Mouse (Mus musculus) hindbrain, embryonic 12.5 days (tissue): Measurements from ENCODE around the gene Cd9. TPM values are rescaled to one million over a fixed set of nuclear protein-coding genes. Genes with fewer than 3 reads are reported as not detected.
A peak's percentile ranks its signal among the peaks of the same experiment; 100 is the strongest.

Experiments
- ATAC-seq: fragments of 200-750 bp; cut with Nextera tagmentation; 2 replicates; pipeline ENCODE4 v1.8.0; 2017; ENCODE audit warnings: moderate TSS enrichment; ENCODE audit not compliant: low FRiP score
- H3K27ac ChIP-seq: fragments of 300-500 bp; sonication (generic); 2 replicates; pipeline ENCODE4 v1.5.1; 2016; ENCODE audit warnings: mild to moderate bottlenecking
- H3K27me3 ChIP-seq: fragments of 300-500 bp; sonication (generic); 2 replicates; pipeline ENCODE4 v1.6.1; 2016; ENCODE audit warnings: mild to moderate bottlenecking
- H3K36me3 ChIP-seq: fragments of 300-500 bp; sonication (generic); 2 replicates; pipeline ENCODE4 v1.6.1; 2016; ENCODE audit warnings: mild to moderate bottlenecking
- H3K4me1 ChIP-seq: fragments of 300-500 bp; sonication (generic); 2 replicates; pipeline ENCODE4 v1.6.1; 2016
- H3K4me2 ChIP-seq: fragments of 300-500 bp; sonication (generic); replicated peaks from 2 replicates; pipeline ENCODE4 v1.6.1; 2016; ENCODE audit warnings: mild to moderate bottlenecking
- H3K4me3 ChIP-seq: fragments of 300-500 bp; sonication (generic); 2 replicates; pipeline ENCODE4 v1.5.1; 2016; ENCODE audit warnings: mild to moderate bottlenecking
- H3K9ac ChIP-seq: fragments of 300-500 bp; sonication (generic); 2 replicates; pipeline ENCODE4 v1.6.1; 2016; ENCODE audit warnings: mild to moderate bottlenecking, moderate library complexity
- H3K9me3 ChIP-seq: fragments of 300-500 bp; sonication (generic); replicated peaks from 2 replicates; pipeline ENCODE4 v1.6.1; 2016; ENCODE audit warnings: mild to moderate bottlenecking
- WGBS: fragments of 180-500 bp; shearing (Covaris S2); methylation state at CpG from one replicate; pipeline ENCODE4 v1.1.7; 2016; 5-methylcytosine and 5-hydroxymethylcytosine counted together
- polyA plus RNA-seq: library from polyadenylated mRNA; unstranded; fragments of >200 nt; fragmentation: Nextera tagmentation; extraction: Ambion mirVana; gene quantifications from 2 replicates; pipeline ENCODE4 v1.2.1, GENCODE M21; 2016

Gene Cd9
- polyA plus RNA-seq, 1 experiment from 2014 or later, result 54.1 TPM

GRCm38 (mm10) chr6:125426383-125427360 lies 67.9 kb downstream of the Cd9 start:
- Histone ChIP-seq H3K4me3 (peak overlapping the region; percentile 42), H3K27ac (0 out of 2 replicates have a peak overlapping the region, but pooled peaks have one; percentile 44)
- WGBS, result 3% methylated on average over 24 of the region's 25 CpGs

GRCm38 (mm10) chr6:125425205-125426090 lies 69.1 kb downstream of the Cd9 start:
- Histone ChIP-seq H3K36me3 (no peaks in the 10 kb centered on the region), H3K27me3 (no peaks in the 10 kb centered on the region; the same call in 1 of the 2 replicates), H3K4me2 (no peak overlapping the region), H3K9me3 (no peaks in the 10 kb centered on the region), H3K4me1 (peaks cover 18% of the 10 kb centered on the region), H3K4me3 (no peak overlapping the region), H3K9ac (no peak overlapping the region), H3K27ac (no peak overlapping the region)
- 55% methylated on average over 15 of the region's 15 CpGs for WGBS
- ATAC-seq, result no peak

More at GRCm38 (mm10) chr6:125426383-125427360, 67.9 kb downstream of the Cd9 start:
- Histone ChIP-seq H3K9me3 (no peaks in the 10 kb centered on the region), H3K4me1 (peaks cover 20% of the 10 kb centered on the region), H3K27me3 (no peaks in the 10 kb centered on the region), H3K4me2 (peak overlapping the region; percentile 78), H3K9ac (peak overlapping the region; percentile 65), H3K36me3 (no peaks in the 10 kb centered on the region)
- peak; percentile 90 for ATAC-seq

DNA sequence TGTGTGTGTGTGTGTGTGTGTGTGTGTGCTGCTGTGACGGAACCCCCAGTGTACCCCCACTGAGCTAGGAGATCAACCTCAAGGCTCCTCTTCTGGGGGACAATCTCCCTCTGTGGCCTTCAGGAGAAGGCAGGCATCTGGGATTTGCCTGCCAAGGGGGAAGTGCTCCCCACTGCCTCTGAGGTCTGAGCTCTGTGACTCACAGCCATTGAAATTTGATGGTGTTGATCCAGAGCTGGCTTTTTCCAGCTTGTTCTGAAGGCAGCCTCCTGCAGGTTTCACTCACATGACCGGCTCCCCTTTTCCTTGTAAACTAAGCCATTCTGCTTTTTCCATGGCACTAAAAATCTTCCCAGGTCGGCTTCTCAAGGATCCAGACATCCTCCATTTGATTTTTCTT lies 70.4 kb downstream of the Cd9 start:
- H3K9ac ChIP-seq, result no peak overlapping the region
- no peak overlapping the region for H3K4me2 ChIP-seq
- no peaks in the 10 kb centered on the region for H3K36me3 ChIP-seq
- H3K27ac ChIP-seq, result no peak overlapping the region
- no peaks in the 10 kb centered on the region for H3K9me3 ChIP-seq
- H3K4me1 ChIP-seq, result peaks cover 16% of the 10 kb centered on the region
- H3K27me3 ChIP-seq, result no peaks in the 10 kb centered on the region; the same call in 1 of the 2 replicates
- no peak for ATAC-seq
- 56% methylated on average over 3 of the region's 3 CpGs for WGBS
- H3K4me3 ChIP-seq, result no peak overlapping the region

GRCm38 (mm10) chr6:125423507-125423906 lies 71.1 kb downstream of the Cd9 start:
- Histone ChIP-seq H3K4me1 (peaks cover 16% of the 10 kb centered on the region), H3K36me3 (no peaks in the 10 kb centered on the region), H3K27ac (no peak overlapping the region), H3K9me3 (no peaks in the 10 kb centered on the region), H3K27me3 (no peaks in the 10 kb centered on the region; the same call in 1 of the 2 replicates), H3K9ac (no peak overlapping the region), H3K4me3 (no peak overlapping the region), H3K4me2 (no peak overlapping the region)
- WGBS, result 35% methylated on average over 13 of the region's 13 CpGs
- no peak for ATAC-seq

GRCm38 (mm10) chr6:125423099-125423498 lies 71.5 kb downstream of the Cd9 start:
- WGBS, result 44% methylated on average over 3 of the region's 3 CpGs
- H3K4me1 ChIP-seq, result peaks cover 16% of the 10 kb centered on the region
- H3K4me3 ChIP-seq, result no peak overlapping the region
- peaks cover 1% of the 10 kb centered on the region for H3K27me3 ChIP-seq
- H3K9me3 ChIP-seq, result no peaks in the 10 kb centered on the region
- no peak overlapping the region for H3K9ac ChIP-seq
- no peak overlapping the region for H3K27ac ChIP-seq
- no peaks in the 10 kb centered on the region for H3K36me3 ChIP-seq
- no peak for ATAC-seq
- peak overlapping the region; percentile 40 for H3K4me2 ChIP-seq

DNA sequence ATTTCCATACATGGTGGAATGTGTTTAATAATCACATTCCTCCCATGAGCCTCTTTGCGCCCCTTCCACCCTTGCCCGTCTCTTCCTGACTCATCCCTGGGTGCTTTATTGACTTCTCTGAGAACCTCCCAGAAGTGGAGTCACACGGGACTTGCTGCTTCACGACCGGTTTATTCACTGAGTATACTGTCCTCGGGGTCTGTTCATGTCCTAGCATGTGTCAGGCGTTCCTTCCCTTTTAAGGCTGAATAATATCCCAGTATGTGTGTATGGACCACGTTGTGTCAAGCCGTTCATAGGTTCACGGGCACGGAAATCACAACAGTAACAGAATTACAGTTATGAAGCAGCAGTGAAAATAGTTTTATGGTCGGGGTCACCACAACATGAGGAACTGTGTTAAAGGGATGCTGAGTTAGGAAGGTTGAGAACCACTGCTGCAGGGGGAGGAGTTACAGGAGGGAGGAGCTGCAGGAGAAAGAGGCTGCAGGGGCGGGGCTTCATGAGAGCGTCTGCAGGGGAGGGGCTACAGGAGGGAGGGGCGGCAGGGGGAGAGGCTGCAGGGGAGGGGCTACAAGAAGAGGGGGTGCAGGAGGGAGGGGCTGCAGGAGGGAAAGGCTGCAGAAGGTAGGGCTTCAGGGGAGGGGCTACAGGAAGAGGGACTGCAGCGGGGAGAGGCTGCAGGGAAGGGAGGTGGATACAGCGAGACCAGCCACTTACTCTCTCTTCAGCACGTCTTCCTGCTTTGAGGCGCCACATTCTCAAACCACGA lies 72.4 kb downstream of the Cd9 start:
- Histone ChIP-seq H3K27ac (no peak overlapping the region), H3K4me3 (peak overlapping the region; percentile 18; the same call in 1 of the 2 replicates), H3K4me2 (peak overlapping the region; percentile 40), H3K4me1 (peaks cover 16% of the 10 kb centered on the region), H3K9me3 (no peaks in the 10 kb centered on the region), H3K27me3 (peaks cover 5% of the 10 kb centered on the region), H3K9ac (no peak overlapping the region; the same call in 1 of the 2 replicates), H3K36me3 (no peaks in the 10 kb centered on the region)
- no peak for ATAC-seq
- WGBS, result 24% methylated on average over 19 of the region's 20 CpGs

DNA sequence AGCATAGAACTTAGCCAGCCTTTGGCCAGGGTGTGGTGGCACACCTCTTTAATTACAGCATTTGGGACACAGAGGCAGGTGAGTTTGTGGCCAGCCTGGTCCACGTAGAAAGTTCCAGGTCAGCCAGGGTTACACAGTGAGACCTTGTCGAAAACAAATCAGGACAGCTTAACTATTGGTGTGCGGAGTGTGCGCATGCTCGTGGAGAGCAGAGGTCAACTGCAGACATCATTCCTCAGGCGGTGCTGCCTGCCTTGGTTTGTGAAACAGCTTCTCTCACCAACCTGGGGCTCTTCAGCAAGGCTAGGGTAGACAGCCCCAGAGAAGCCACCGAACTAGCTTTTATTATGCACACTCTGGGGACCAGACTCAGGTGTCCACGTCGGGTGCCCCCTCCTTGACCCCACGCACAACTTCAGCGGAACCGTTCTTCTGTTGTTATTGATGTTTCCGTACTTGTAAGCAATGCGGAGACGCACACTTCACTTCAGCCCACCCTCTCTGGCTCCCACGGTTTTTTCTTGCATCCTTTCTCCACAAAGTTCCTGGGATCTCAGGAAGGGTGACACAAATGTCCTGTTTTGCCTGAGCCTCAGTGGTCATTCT lies 74.0 kb downstream of the Cd9 start:
- no peak for ATAC-seq
- H3K4me2 ChIP-seq, result no peak overlapping the region
- H3K4me3 ChIP-seq, result no peak overlapping the region
- peaks cover 9% of the 10 kb centered on the region for H3K4me1 ChIP-seq
- no peaks in the 10 kb centered on the region for H3K9me3 ChIP-seq
- no peak overlapping the region for H3K9ac ChIP-seq
- no peaks in the 10 kb centered on the region for H3K36me3 ChIP-seq
- WGBS, result 69% methylated on average over 16 of the region's 16 CpGs
- peaks cover 5% of the 10 kb centered on the region for H3K27me3 ChIP-seq
- no peak overlapping the region for H3K27ac ChIP-seq

DNA sequence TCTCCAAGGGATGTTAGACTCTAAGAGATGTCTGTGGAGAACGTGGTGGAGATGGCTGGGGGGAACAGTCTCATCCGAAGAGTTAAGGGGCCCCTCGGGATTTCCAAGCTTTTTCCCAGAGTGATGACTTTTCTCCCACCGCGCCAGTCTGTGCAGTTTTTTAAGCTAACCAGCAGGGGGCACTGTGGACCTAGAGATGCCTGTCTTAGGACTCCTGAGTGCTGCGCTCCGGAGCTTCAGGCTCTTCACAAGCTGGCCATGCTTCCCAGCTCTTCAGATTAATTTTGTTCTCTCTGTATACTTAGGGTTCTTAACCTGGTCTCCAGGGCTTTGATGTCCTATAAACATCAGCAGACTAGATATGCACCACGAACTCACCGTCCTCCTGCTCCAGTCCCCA lies 75.8 kb downstream of the Cd9 start:
- H3K9ac ChIP-seq, result no peak overlapping the region
- no peaks in the 10 kb centered on the region for H3K36me3 ChIP-seq
- peak; percentile 67 for ATAC-seq
- no peak overlapping the region for H3K27ac ChIP-seq
- 12% methylated on average over 9 of the region's 9 CpGs for WGBS
- no peak overlapping the region for H3K4me3 ChIP-seq
- peaks cover 5% of the 10 kb centered on the region for H3K27me3 ChIP-seq
- no peaks in the 10 kb centered on the region for H3K9me3 ChIP-seq
- H3K4me1 ChIP-seq, result peaks cover 9% of the 10 kb centered on the region
- H3K4me2 ChIP-seq, result no peak overlapping the region

- no peak overlapping the region for H3K9ac ChIP-seq
- H3K4me3 ChIP-seq, result no peak overlapping the region
- no peaks in the 10 kb centered on the region for H3K36me3 ChIP-seq
- no peak overlapping the region for H3K4me2 ChIP-seq
- H3K27me3 ChIP-seq, result peaks cover 5% of the 10 kb centered on the region; the same call in 1 of the 2 replicates
- no peaks in the 10 kb centered on the region; the same call in 1 of the 2 replicates for H3K4me1 ChIP-seq
- no peak overlapping the region for H3K27ac ChIP-seq
- WGBS, result 77% methylated on average over 9 of the region's 9 CpGs
- ATAC-seq, result no peak
- H3K9me3 ChIP-seq, result 0 out of 2 replicates have a peak, but pooled peaks cover 3% of the 10 kb centered on the region
Measured at GRCm38 (mm10) chr6:125413326-125413725, 81.3 kb downstream of the Cd9 start.

DNA sequence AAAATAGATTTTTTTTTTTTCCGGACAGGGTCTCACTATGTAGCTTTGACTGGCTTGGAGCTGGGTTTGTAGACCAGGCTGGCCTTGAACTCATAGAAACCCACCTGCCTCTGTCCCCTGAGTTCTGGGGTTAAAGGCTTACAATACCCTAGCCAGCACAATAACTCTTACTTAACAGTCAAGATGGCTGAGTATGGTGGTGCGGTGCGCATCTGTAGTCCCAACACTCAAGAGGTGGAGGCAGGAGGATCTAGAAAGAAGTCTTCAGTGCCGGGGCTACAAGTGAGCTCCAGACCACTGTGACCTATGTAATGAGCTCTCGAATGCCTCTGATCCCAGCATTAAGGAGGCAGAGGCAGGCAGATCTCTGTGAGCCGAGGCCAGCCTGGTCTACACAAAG lies 82.9 kb downstream of the Cd9 start:
- no peaks in the 10 kb centered on the region for H3K27me3 ChIP-seq
- WGBS, result 96% methylated on average over 6 of the region's 6 CpGs
- H3K36me3 ChIP-seq, result no peaks in the 10 kb centered on the region
- H3K9me3 ChIP-seq, result 0 out of 2 replicates have a peak, but pooled peaks cover 3% of the 10 kb centered on the region
- no peak overlapping the region for H3K27ac ChIP-seq
- no peaks in the 10 kb centered on the region; the same call in 1 of the 2 replicates for H3K4me1 ChIP-seq
- no peak overlapping the region for H3K4me2 ChIP-seq
- no peak overlapping the region for H3K9ac ChIP-seq
- no peak overlapping the region for H3K4me3 ChIP-seq
- no peak for ATAC-seq

- Histone ChIP-seq H3K9ac (no peak overlapping the region), H3K4me1 (no peaks in the 10 kb centered on the region; the same call in 1 of the 2 replicates), H3K4me2 (no peak overlapping the region), H3K9me3 (0 out of 2 replicates have a peak, but pooled peaks cover 3% of the 10 kb centered on the region), H3K36me3 (no peaks in the 10 kb centered on the region), H3K27ac (no peak overlapping the region), H3K4me3 (no peak overlapping the region), H3K27me3 (no peaks in the 10 kb centered on the region)
- 74% methylated on average over 8 of the region's 8 CpGs for WGBS
- ATAC-seq, result no peak
Measured at GRCm38 (mm10) chr6:125410995-125411547, 83.5 kb downstream of the Cd9 start.
